Mouse (Mus musculus) kidney, embryonic 15.5 days (tissue): ENCODE data around the gene Ankrd42. TPM values are rescaled to one million over a fixed set of nuclear protein-coding genes. Genes with fewer than 3 reads are reported as not detected.

Source experiments
- ATAC-seq: fragments of 200-750 bp; cut with Nextera tagmentation; replicated peaks from 2 replicates; pipeline ENCODE4 v1.8.0; 2017; ENCODE audit warnings: moderate TSS enrichment; ENCODE audit not compliant: low FRiP score
- H3K27ac ChIP-seq: fragments of 300-500 bp; sonication (generic); 2 replicates; pipeline ENCODE4 v1.5.1; 2015; ENCODE audit warnings: mild to moderate bottlenecking, inconsistent platforms
- H3K27me3 ChIP-seq: fragments of 300-500 bp; sonication (generic); 2 replicates; pipeline ENCODE4 v1.6.1; 2015; ENCODE audit warnings: inconsistent platforms
- H3K36me3 ChIP-seq: fragments of 300-500 bp; sonication (generic); 2 replicates; pipeline ENCODE4 v1.6.1; 2015; ENCODE audit warnings: inconsistent platforms
- H3K4me1 ChIP-seq: fragments of 300-500 bp; sonication (generic); 2 replicates; pipeline ENCODE4 v1.6.1; 2015; ENCODE audit warnings: inconsistent platforms
- H3K4me2 ChIP-seq: fragments of 300-500 bp; sonication (generic); 2 replicates; pipeline ENCODE4 v1.6.1; 2015; ENCODE audit warnings: moderate library complexity, mild to moderate bottlenecking, inconsistent platforms
- H3K4me3 ChIP-seq: fragments of 300-500 bp; sonication (generic); replicated peaks from 2 replicates; pipeline ENCODE4 v1.5.1; 2015; ENCODE audit warnings: mild to moderate bottlenecking, inconsistent platforms
- H3K9ac ChIP-seq: fragments of 300-500 bp; sonication (generic); 2 replicates; pipeline ENCODE4 v1.6.1; 2015; ENCODE audit warnings: mild to moderate bottlenecking, inconsistent platforms
- H3K9me3 ChIP-seq: fragments of 300-500 bp; sonication (generic); replicated peaks from 2 replicates; pipeline ENCODE4 v1.6.1; 2016; ENCODE audit warnings: inconsistent platforms
- WGBS: fragments of 180-500 bp; shearing (Covaris S2); methylation state at CpG from one replicate; pipeline ENCODE4 v1.1.7; 2015; ENCODE audit warnings: mixed read lengths; 5-methylcytosine and 5-hydroxymethylcytosine counted together
- polyA plus RNA-seq: library from polyadenylated mRNA; unstranded; fragments of >200 nt; fragmentation: Nextera tagmentation; extraction: Ambion mirVana; gene quantifications from 2 replicates; pipeline ENCODE4 v1.2.1, GENCODE M21; 2015

Ankrd42 gene
- 6.2 and 7.7 TPM in 2 replicates for polyA plus RNA-seq

GRCm38 (mm10) chr7:92637021-92637625 lies at the start of gene Ankrd42:
Ankrd42 (minus strand) TSS chr7:92637142.
- peak within 1 kb of the TSS; percentile 88 for H3K27ac ChIP-seq
- H3K9ac ChIP-seq: peak within 1 kb of the TSS; percentile 69
- WGBS: under 1% methylated on average over 44 of the region's 44 CpGs
- peaks cover 15% of the 10 kb centered on the region for H3K4me1 ChIP-seq
- no peaks in the 10 kb centered on the region for H3K27me3 ChIP-seq
- H3K4me2 ChIP-seq: peak within 1 kb of the TSS; percentile 97
- H3K9me3 ChIP-seq: no peaks in the 10 kb centered on the region
- H3K4me3 ChIP-seq: peak within 1 kb of the TSS; percentile 84
- H3K36me3 ChIP-seq: peaks cover 20% of the 10 kb centered on the region
- ATAC-seq: peak; percentile 99

GRCm38 (mm10) chr7:92677346-92677745 lies 40.4 kb upstream of the Ankrd42 start:
- Histone ChIP-seq H3K27ac (no peak overlapping the region), H3K9me3 (no peaks in the 10 kb centered on the region), H3K36me3 (no peaks in the 10 kb centered on the region), H3K4me3 (no peak overlapping the region), H3K4me2 (no peak overlapping the region), H3K9ac (no peak overlapping the region), H3K4me1 (no peaks in the 10 kb centered on the region), H3K27me3 (no peaks in the 10 kb centered on the region)
- no peak for ATAC-seq
- WGBS: 60% methylated on average over 4 of the region's 4 CpGs

DNA sequence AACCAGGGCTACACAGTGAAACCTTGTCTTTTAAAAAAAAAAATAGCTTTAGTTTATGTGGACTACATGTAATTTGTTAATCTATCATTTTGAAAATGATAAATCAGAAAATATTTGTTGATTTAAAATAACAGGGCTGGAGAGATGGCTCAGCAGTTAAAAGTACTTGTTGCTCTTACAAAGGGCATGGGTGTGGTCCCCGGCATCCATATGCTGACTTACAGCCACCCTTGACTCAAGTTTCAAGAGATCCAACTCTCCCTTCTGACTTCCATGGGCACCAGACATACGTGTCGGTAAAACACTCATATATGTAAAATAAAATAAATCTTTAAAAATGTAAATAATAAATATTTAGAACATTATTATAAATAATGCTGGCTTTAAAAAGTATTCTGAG lies 38.2 kb upstream of the Ankrd42 start:
- 78% methylated on average over 3 of the region's 3 CpGs for WGBS
- H3K4me2 ChIP-seq: no peak overlapping the region
- no peaks in the 10 kb centered on the region for H3K9me3 ChIP-seq
- no peaks in the 10 kb centered on the region for H3K36me3 ChIP-seq
- H3K27ac ChIP-seq: no peak overlapping the region
- no peak overlapping the region for H3K9ac ChIP-seq
- H3K4me1 ChIP-seq: peaks cover 5% of the 10 kb centered on the region; the same call in 1 of the 2 replicates
- H3K4me3 ChIP-seq: no peak overlapping the region
- H3K27me3 ChIP-seq: no peaks in the 10 kb centered on the region
- ATAC-seq: no peak

GRCm38 (mm10) chr7:92669507-92670471 lies 32.8 kb upstream of the Ankrd42 start, which contains the start of gene Pcf11:
Pcf11 (minus strand) TSS chr7:92669934.
- Histone ChIP-seq H3K4me2 (peak within 1 kb of the TSS; percentile 81), H3K9me3 (no peaks in the 10 kb centered on the region), H3K4me1 (peaks cover 18% of the 10 kb centered on the region), H3K36me3 (peaks cover 8% of the 10 kb centered on the region; the same call in 1 of the 2 replicates), H3K27me3 (no peaks in the 10 kb centered on the region), H3K4me3 (peak within 1 kb of the TSS; percentile 92), H3K9ac (peak within 1 kb of the TSS; percentile 99), H3K27ac (peak within 1 kb of the TSS; percentile 97)
- under 1% methylated on average over 88 of the region's 88 CpGs for WGBS
- peak; percentile 99 for ATAC-seq

DNA sequence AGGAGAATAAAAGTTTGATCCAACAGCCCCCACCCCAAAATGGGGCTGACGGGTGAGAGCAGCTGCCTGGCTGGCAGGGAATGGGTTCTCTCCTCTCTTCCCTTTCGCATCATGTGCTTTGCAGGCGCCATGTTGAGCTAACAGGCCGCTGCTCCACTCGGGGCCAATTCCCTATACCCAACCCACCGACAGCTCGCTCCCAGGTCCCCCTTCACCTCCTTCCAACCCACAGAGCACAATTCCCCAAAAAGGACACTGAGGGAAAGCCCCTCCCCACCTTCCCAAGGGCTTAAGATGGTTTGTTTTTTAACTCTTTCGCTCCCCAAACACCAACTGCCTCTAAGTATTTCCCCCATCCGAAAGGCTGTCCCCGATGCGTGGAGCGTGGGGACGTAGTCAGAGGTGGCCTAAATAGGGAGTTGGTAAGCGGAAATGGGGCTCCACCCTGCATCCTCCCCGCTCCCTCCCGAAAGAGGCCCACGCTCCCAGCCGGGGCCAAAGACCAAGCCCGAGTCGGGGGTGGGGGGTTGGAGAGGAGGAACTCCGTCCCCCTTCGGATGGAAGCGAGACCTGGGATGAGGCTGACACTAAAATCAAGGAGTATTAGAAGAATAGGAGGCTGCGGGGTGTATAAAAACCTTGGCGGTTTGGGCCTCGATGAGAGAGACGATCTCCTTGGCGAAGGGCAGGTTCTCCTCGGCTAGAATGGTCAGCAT lies 32.0 kb upstream of the Ankrd42 start:
- H3K27ac ChIP-seq: peak overlapping the region; percentile 97
- ATAC-seq: peak; percentile 13; the same call in 1 of the 2 replicates
- peaks cover 18% of the 10 kb centered on the region for H3K4me1 ChIP-seq
- H3K4me3 ChIP-seq: peak overlapping the region; percentile 92
- under 1% methylated on average over 29 of the region's 29 CpGs for WGBS
- H3K9ac ChIP-seq: peak overlapping the region; percentile 99
- peaks cover 8% of the 10 kb centered on the region; the same call in 1 of the 2 replicates for H3K36me3 ChIP-seq
- H3K4me2 ChIP-seq: peak overlapping the region; percentile 64
- no peaks in the 10 kb centered on the region for H3K9me3 ChIP-seq
- H3K27me3 ChIP-seq: no peaks in the 10 kb centered on the region

DNA sequence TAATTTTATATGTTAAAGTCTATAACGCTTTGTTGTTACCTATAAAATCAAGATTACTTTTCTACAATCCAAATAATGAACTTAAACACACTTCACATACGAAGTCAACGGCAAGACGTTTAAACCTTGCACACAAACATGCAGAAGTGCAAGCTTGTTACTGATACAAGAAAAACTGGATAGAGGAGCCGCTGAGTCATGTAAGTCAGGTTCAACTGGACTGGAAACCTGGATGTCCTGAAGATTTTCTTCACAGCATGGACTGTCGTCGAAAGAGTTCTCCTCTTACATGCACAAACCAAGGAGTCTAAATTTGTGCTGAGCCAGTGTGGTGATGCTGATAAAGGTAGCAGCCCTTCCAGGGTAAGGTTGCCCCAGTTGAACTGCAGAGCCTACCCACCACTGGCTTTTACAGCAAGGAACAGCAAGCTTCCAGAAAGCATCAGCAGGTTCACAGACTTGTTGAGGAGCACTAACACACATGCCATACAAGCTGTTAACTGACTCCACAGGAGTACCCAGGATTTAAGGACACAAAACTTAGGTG lies 29.4 kb upstream of the Ankrd42 start:
- Histone ChIP-seq H3K4me1 (peaks cover 18% of the 10 kb centered on the region), H3K4me2 (peak overlapping the region; percentile 64), H3K9ac (0 out of 2 replicates have a peak overlapping the region, but pooled peaks have one; percentile 0), H3K9me3 (no peaks in the 10 kb centered on the region), H3K36me3 (peaks cover 22% of the 10 kb centered on the region), H3K4me3 (peak overlapping the region; percentile 92; the same call in 1 of the 2 replicates), H3K27me3 (no peaks in the 10 kb centered on the region), H3K27ac (no peak overlapping the region)
- WGBS: 82% methylated on average over 7 of the region's 7 CpGs
- ATAC-seq: no peak

DNA sequence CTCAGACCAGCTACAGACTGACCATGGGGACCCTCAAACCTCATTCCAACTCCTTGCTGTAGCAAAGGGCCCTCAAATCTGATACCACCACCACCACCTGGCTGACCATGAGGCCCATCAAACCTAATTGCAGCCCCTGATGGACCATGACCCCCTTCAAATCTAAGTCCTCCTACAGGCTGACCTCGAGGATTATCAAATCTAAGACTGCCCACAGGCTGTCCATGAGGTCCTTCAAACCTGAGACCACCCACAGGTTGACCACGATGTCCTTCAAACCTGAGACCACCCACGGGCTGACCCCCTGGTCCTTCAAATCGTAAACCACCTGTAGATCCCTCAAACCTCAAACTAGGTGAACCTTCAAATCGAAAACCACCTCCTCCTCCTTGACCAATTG lies 21.1 kb upstream of the Ankrd42 start:
- Histone ChIP-seq H3K36me3 (peaks cover 77% of the 10 kb centered on the region), H3K4me1 (peaks cover 5% of the 10 kb centered on the region; the same call in 1 of the 2 replicates), H3K27me3 (no peaks in the 10 kb centered on the region), H3K4me2 (no peak overlapping the region), H3K4me3 (no peak overlapping the region), H3K9me3 (no peaks in the 10 kb centered on the region), H3K9ac (no peak overlapping the region), H3K27ac (no peak overlapping the region)
- 97% methylated on average over 5 of the region's 5 CpGs for WGBS
- ATAC-seq: 0 out of 2 replicates have a peak, but pooled peaks have one; percentile 15

DNA sequence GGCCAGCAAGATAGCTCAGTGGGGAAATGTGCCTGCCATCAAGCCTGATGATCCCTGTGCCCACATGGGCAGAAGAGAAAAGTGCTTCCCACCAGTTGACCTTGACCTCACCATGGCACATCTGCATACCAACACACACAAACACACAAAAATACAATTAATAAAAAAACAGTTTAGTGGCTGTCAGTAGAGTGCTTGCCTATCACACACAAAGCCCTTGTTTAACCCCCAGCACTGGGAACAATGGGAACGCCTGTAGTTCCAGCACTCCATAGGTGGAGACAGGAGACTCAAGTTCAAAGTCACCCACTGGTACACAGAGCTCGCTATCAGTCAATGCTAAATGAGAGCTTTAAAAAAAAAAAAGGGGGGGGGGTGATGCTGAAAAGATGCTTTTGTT lies 19.4 kb upstream of the Ankrd42 start:
- Histone ChIP-seq H3K4me1 (peaks cover 5% of the 10 kb centered on the region; the same call in 1 of the 2 replicates), H3K9me3 (no peaks in the 10 kb centered on the region), H3K9ac (no peak overlapping the region), H3K4me3 (no peak overlapping the region), H3K27me3 (no peaks in the 10 kb centered on the region), H3K4me2 (no peak overlapping the region), H3K36me3 (peaks cover 73% of the 10 kb centered on the region), H3K27ac (no peak overlapping the region)
- 95% methylated on average over 2 of the region's 2 CpGs for WGBS
- no peak for ATAC-seq

DNA sequence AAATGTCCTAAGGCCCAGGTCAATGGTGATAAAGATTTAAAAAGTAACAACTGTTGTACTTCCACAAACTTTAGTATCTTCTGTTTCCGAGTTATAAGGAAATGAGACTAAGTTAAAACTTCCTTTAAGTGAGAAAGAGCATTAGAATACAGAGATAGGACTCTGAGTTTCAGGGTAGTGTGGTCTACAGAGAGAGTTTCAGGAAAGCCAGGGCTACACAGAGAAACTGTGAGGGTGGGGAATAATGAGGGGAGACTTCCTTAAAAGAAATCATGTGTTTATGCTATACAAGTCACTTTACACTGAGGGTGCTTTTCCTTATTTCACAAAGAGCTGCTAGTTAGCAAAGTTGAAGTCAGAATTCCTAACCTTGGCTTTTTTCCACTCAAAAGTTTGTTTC lies 16.4 kb upstream of the Ankrd42 start:
- no peak overlapping the region for H3K27ac ChIP-seq
- H3K4me2 ChIP-seq: no peak overlapping the region
- H3K36me3 ChIP-seq: peaks cover 55% of the 10 kb centered on the region
- H3K4me1 ChIP-seq: peaks cover 5% of the 10 kb centered on the region; the same call in 1 of the 2 replicates
- 83% methylated on average over 1 of the region's 1 CpGs for WGBS
- no peak overlapping the region for H3K9ac ChIP-seq
- no peaks in the 10 kb centered on the region for H3K27me3 ChIP-seq
- H3K4me3 ChIP-seq: no peak overlapping the region
- no peaks in the 10 kb centered on the region for H3K9me3 ChIP-seq
- no peak for ATAC-seq

DNA sequence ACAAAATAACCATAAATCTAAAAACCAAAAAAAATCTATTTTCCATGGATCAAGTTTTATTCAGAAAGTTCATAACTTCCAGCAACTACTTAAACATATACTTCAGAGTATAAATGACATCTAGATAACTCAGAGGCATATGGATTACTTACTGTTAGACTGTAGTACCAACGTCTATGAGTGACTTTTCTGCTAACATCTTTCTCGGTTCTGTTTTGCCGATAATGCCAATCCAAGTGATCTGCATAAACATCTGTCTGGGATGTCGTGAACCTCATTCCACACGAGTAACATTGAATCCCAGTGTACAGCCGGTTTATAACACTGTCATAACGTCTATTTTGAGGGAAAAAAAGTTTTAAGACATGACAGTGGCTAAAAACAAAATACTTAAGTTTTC lies 10.8 kb upstream of the Ankrd42 start:
- no peak for ATAC-seq
- Histone ChIP-seq H3K9me3 (no peaks in the 10 kb centered on the region), H3K4me2 (no peak overlapping the region), H3K27ac (no peak overlapping the region), H3K9ac (no peak overlapping the region), H3K4me1 (no peaks in the 10 kb centered on the region), H3K4me3 (no peak overlapping the region), H3K27me3 (no peaks in the 10 kb centered on the region), H3K36me3 (peaks cover 52% of the 10 kb centered on the region)
- 87% methylated on average over 7 of the region's 7 CpGs for WGBS

DNA sequence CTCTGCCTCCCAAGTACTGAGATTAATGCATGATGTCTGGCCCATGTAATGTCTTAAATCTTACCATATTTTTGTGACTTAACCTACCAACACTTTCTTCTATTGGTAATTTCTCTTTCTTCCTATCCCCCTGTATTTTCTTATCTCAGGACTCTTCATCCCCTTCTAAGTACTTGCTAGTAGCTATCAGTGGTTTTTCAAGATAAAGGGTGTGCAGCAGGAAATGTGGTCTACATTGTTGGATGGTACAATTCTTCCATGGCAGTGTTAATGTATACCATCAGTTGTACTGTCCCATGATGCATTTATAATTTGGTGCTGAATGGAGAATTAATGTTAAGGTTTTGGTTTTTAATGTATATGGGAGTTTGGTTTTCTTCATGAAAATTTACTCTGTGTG lies 5.4 kb upstream of the Ankrd42 start:
- Histone ChIP-seq H3K27me3 (no peaks in the 10 kb centered on the region), H3K4me3 (no peak overlapping the region), H3K9me3 (no peaks in the 10 kb centered on the region), H3K27ac (no peak overlapping the region), H3K4me1 (peaks cover 8% of the 10 kb centered on the region; the same call in 1 of the 2 replicates), H3K9ac (no peak overlapping the region), H3K36me3 (peaks cover 56% of the 10 kb centered on the region), H3K4me2 (no peak overlapping the region)
- no peak for ATAC-seq
